Mouse (Mus musculus) hindbrain, embryonic 13.5 days (tissue): Measurements from ENCODE around the gene Retsat. TPM values are rescaled to one million over a fixed set of nuclear protein-coding genes. Genes with fewer than 3 reads are reported as not detected.

Experiments
- ATAC-seq: fragments of 200-750 bp; cut with Nextera tagmentation; 2 replicates; pipeline ENCODE4 v1.8.0; 2017; ENCODE audit warnings: moderate TSS enrichment; ENCODE audit not compliant: low FRiP score
- H3K27ac ChIP-seq: fragments of 300-500 bp; sonication (generic); 2 replicates; pipeline ENCODE4 v1.5.1; 2015; ENCODE audit warnings: inconsistent platforms, mild to moderate bottlenecking, moderate library complexity
- H3K27me3 ChIP-seq: fragments of 300-500 bp; sonication (generic); 2 replicates; pipeline ENCODE4 v1.6.1; 2015; ENCODE audit warnings: mild to moderate bottlenecking, inconsistent platforms
- H3K36me3 ChIP-seq: fragments of 300-500 bp; sonication (generic); 2 replicates; pipeline ENCODE4 v1.6.1; 2015; ENCODE audit warnings: mild to moderate bottlenecking, inconsistent platforms
- H3K4me1 ChIP-seq: fragments of 300-500 bp; sonication (generic); replicated peaks from 2 replicates; pipeline ENCODE4 v1.6.1; 2015; ENCODE audit warnings: inconsistent platforms
- H3K4me2 ChIP-seq: fragments of 300-500 bp; sonication (generic); 2 replicates; pipeline ENCODE4 v1.6.1; 2015; ENCODE audit warnings: inconsistent platforms, mild to moderate bottlenecking, moderate library complexity
- H3K4me3 ChIP-seq: fragments of 300-500 bp; sonication (generic); 2 replicates; pipeline ENCODE4 v1.5.1; 2015; ENCODE audit warnings: mild to moderate bottlenecking, inconsistent platforms
- H3K9ac ChIP-seq: fragments of 300-500 bp; sonication (generic); 2 replicates; pipeline ENCODE4 v1.6.1; 2015; ENCODE audit warnings: mild to moderate bottlenecking, inconsistent platforms
- H3K9me3 ChIP-seq: fragments of 300-500 bp; sonication (generic); 2 replicates; pipeline ENCODE4 v1.6.1; 2016; ENCODE audit warnings: inconsistent platforms
- WGBS: fragments of 180-500 bp; shearing (Covaris S2); methylation state at CpG from one replicate; pipeline ENCODE4 v1.1.7; 2015; 5-methylcytosine and 5-hydroxymethylcytosine counted together
- polyA plus RNA-seq: library from polyadenylated mRNA; unstranded; fragments of >200 nt; fragmentation: Nextera tagmentation; extraction: Ambion mirVana; gene quantifications from 2 replicates; pipeline ENCODE4 v1.2.1, GENCODE M21; 2015

Retsat gene
- polyA plus RNA-seq, result 4.8 and 5.9 TPM in 2 replicates

DNA sequence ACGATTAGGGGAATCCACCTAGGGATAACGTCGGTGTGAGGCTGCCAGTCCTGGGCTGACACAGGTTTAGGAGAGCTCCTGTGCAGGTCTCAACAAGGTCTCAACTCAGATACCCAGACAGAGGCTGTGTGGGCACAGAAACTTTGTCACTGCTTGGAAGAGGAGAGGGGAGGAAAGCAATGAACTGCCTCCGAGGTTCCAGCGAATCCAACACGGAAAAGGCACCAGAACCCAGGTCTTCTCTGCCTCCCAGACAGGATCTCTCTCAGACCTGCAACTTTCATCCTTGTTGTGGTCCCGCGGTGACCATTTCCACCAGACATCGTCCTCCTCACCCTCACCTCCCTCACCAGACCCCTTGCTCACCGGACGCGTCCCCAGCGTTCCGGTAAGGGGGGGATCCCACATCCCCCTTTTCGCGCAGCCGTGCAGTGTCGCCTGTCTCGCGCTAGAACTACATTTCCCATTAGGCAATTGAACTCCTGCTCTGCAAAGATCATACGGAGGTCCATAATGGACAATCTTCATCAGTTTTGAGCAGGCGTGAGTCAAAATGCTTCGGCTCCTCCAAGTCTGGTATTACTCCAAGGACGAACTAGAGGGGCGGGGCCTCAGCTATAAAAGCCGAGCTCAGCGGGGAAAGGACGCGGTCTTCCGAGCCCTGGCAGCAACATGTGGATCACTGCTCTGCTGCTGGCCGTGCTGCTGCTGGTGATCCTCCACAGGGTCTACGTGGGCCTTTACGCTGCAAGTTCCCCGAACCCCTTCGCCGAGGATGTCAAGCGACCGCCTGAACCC is at the start of gene Retsat, which contains the start of gene Elmod3:
TSS of gene Retsat (plus strand) at position 520 of the 798 bp plus-strand sequence.
TSS of gene Elmod3 (minus strand) at position 458 of the 798 bp plus-strand sequence.
- 3% methylated on average over 38 of the region's 38 CpGs for WGBS
- peak within 1 kb of the TSS; percentile 65 for H3K4me3 ChIP-seq
- no peaks in the 10 kb centered on the region for H3K9me3 ChIP-seq
- peak within 1 kb of the TSS; percentile 82 for H3K9ac ChIP-seq
- peak; percentile 95 for ATAC-seq
- no peaks in the 10 kb centered on the region for H3K27me3 ChIP-seq
- peak within 1 kb of the TSS; percentile 62 for H3K27ac ChIP-seq
- H3K4me1 ChIP-seq, result peaks cover 19% of the 10 kb centered on the region
- peak within 1 kb of the TSS; percentile 80 for H3K4me2 ChIP-seq
- H3K36me3 ChIP-seq, result peaks cover 4% of the 10 kb centered on the region; the same call in 1 of the 2 replicates

DNA sequence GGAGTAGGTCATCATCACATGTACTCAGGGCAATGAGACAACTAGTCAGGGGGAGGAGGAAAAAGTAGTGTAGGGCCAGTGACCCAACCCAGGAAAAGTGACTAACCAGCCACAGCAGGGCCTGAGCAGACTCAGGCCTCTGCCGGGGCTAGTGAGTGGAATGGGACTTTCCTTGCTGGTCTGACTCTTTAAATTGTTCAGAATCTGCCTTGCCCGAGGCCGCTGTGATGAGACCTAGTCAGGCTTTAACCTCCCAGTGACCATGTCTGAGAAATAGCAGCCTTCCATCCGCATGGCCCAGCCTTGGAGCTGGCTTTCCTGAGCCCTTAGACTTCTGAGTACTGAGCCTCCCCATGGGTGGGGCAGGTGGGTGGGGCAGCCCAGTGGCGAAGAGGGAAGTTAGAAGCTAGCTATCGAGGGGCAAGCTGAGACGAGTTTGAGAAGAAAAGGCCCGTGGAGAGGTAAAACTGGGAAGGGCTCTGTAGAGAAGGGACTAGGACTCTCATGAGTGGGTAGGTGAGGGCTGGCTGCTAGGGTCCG is 49.2 kb upstream of the Retsat start:
- peaks cover 27% of the 10 kb centered on the region for H3K4me1 ChIP-seq
- H3K4me3 ChIP-seq, result no peak overlapping the region
- no peaks in the 10 kb centered on the region for H3K9me3 ChIP-seq
- no peak overlapping the region for H3K27ac ChIP-seq
- H3K27me3 ChIP-seq, result peaks cover 5% of the 10 kb centered on the region; the same call in 1 of the 2 replicates
- ATAC-seq, result no peak
- H3K9ac ChIP-seq, result no peak overlapping the region
- 72% methylated on average over 9 of the region's 9 CpGs for WGBS
- no peak overlapping the region for H3K4me2 ChIP-seq
- H3K36me3 ChIP-seq, result no peaks in the 10 kb centered on the region

DNA sequence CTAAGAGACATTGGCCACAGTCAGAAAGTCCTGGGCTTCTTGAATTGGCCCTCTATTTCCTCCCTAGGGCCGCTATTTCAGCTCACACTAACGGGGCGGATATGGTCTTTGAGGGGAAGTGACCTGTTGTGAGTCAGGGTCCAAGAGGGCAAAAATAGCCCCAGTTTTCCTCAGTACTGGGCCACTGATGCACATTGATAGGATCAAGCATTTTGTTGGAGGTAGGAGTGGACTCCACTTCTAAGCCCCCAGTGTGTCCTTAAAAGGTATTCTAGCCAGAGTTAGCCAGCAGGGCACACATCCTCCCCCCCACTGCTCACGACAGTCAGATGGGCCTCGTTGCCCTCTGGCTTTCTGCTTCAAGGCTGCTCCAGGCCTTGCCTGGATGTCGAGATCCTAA is 48.2 kb upstream of the Retsat start:
- no peak overlapping the region for H3K27ac ChIP-seq
- no peak overlapping the region for H3K9ac ChIP-seq
- peaks cover 19% of the 10 kb centered on the region for H3K4me1 ChIP-seq
- ATAC-seq, result no peak
- H3K36me3 ChIP-seq, result no peaks in the 10 kb centered on the region
- WGBS, result 68% methylated on average over 6 of the region's 6 CpGs
- H3K4me3 ChIP-seq, result no peak overlapping the region
- H3K4me2 ChIP-seq, result no peak overlapping the region
- H3K27me3 ChIP-seq, result no peaks in the 10 kb centered on the region
- no peaks in the 10 kb centered on the region for H3K9me3 ChIP-seq

DNA sequence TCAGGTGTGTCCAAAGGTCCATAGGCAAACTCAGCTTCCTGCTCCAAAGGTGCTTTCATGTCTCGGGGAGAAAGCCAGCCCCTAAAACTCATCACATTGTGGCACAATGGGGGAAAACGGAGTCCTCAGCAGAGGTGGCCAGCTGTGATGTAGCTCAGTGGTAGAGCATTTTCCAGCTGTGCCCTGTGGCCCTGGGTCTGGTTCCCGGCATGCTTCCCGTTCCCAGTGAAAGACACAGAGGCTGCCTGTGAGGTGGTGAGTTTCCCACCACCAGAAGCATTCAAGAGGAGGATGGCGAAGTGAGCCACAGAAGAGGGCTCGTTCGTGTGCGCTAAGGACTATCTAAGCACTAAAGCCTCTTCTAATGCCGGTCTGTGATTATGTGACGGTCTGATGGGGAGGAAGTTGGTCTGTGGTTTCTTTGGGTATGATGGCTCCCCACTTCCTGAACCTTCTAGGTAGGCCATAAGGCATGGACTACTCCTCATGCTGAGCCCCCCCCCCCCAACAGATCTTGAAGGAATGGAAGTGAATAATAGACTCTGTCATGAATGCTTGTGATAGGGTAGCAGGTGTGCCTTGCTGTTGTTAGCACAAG is 47.7 kb upstream of the Retsat start:
- ATAC-seq, result no peak
- H3K4me2 ChIP-seq, result no peak overlapping the region
- peaks cover 19% of the 10 kb centered on the region for H3K4me1 ChIP-seq
- no peak overlapping the region for H3K9ac ChIP-seq
- WGBS, result 85% methylated on average over 10 of the region's 10 CpGs
- H3K4me3 ChIP-seq, result no peak overlapping the region
- H3K27me3 ChIP-seq, result no peaks in the 10 kb centered on the region
- H3K36me3 ChIP-seq, result no peaks in the 10 kb centered on the region
- no peak overlapping the region for H3K27ac ChIP-seq
- no peaks in the 10 kb centered on the region for H3K9me3 ChIP-seq

DNA sequence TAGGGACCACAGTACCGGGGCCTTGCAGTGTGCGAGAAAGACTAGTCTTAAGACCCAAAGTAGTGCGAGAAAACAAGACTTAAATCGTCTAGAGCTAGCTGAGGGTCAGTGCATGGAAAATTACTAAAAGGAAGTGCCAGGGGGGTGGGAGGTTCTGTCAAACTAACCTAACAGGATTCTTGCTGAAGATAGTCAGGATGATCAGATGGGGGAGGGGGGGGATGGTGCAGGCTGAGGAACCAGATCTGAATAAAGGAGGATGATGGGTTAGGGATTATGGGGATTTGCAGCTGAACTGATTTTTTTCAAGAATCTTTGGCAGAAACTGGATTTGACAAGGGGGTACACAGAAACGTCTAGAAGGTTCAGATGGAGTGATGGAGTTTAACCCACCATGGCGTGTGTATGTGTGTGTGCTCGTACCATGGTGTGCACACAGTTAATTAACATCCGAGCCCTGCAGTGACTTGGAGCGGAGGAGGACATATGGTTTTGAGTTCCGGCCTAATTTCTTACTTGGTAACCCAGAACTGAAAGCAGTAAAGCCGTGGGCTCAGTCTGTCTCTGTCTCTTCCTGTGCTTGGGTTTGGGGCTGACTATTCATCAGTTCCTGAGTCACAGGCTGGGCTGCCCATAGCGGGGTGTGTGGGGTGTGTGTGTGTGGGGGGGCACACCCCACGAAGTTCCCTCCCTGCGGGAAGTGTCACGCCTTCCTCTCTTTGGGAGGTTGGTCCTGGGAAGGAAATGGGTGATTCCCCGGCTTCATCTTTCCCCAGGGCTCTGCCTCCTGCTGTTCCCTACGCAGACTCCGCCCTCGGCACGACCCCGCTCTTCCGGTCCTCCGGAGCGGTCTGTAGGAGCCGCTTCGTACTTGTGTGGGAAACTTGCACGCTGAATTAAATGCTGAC is 45.9 kb upstream of the Retsat start:
- peak overlapping the region; percentile 41 for H3K4me3 ChIP-seq
- H3K36me3 ChIP-seq, result no peaks in the 10 kb centered on the region
- 18% methylated on average over 26 of the region's 27 CpGs for WGBS
- H3K9ac ChIP-seq, result peak overlapping the region; percentile 68
- H3K27me3 ChIP-seq, result no peaks in the 10 kb centered on the region
- ATAC-seq, result peak; percentile 83
- H3K9me3 ChIP-seq, result no peaks in the 10 kb centered on the region
- H3K27ac ChIP-seq, result peak overlapping the region; percentile 79
- peaks cover 19% of the 10 kb centered on the region for H3K4me1 ChIP-seq
- peak overlapping the region; percentile 67 for H3K4me2 ChIP-seq

DNA sequence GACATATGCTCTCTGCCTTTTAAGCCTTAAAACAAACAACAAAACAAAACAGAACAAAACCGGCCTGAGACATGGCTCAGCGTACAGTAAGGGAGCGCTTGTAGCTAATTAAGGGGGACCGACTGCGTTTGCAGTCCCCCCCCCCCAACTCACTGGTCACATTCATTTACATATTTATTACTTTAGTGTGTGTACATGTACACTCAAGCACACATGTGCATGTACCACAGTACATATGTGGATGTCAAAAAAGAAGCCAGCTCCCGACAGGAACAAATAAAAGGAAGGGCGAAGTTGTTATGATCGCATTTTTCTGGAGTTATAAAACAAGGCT is 45.2 kb upstream of the Retsat start:
- WGBS, result 16% methylated on average over 8 of the region's 8 CpGs
- ATAC-seq, result no peak

DNA sequence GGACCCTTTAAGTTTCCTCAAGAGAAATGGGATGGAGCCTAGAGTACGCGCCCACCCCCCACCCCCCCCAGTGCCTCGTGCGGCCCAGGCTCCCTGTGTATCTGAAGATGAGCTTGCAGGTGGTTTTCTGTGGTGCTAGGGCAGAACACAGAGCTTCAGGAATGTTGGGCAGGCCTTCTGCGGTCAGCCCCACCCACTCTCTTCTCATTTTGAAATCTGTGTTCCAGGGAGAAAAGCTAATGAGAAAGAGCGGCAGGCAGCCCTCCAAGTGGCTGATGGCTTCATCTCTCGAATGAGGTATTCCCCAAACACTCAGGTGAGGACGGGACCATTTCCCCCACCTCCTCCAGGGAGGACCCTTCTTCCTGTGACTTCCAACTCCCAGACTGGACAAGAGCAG is 37.5 kb upstream of the Retsat start:
- ATAC-seq, result no peak
- Histone ChIP-seq H3K27me3 (no peaks in the 10 kb centered on the region), H3K36me3 (no peaks in the 10 kb centered on the region), H3K4me3 (no peak overlapping the region), H3K4me1 (peaks cover 3% of the 10 kb centered on the region), H3K27ac (no peak overlapping the region), H3K9me3 (no peaks in the 10 kb centered on the region), H3K4me2 (no peak overlapping the region), H3K9ac (no peak overlapping the region)
- WGBS, result 81% methylated on average over 8 of the region's 8 CpGs

More for the DNA sequence above, 45.2 kb upstream of the Retsat start:
- peak overlapping the region; percentile 68 for H3K9ac ChIP-seq
- peak overlapping the region; percentile 67 for H3K4me2 ChIP-seq
- peaks cover 19% of the 10 kb centered on the region for H3K4me1 ChIP-seq
- H3K27me3 ChIP-seq, result no peaks in the 10 kb centered on the region
- H3K27ac ChIP-seq, result peak overlapping the region; percentile 79
- H3K36me3 ChIP-seq, result no peaks in the 10 kb centered on the region
- H3K4me3 ChIP-seq, result peak overlapping the region; percentile 41
- H3K9me3 ChIP-seq, result no peaks in the 10 kb centered on the region

DNA sequence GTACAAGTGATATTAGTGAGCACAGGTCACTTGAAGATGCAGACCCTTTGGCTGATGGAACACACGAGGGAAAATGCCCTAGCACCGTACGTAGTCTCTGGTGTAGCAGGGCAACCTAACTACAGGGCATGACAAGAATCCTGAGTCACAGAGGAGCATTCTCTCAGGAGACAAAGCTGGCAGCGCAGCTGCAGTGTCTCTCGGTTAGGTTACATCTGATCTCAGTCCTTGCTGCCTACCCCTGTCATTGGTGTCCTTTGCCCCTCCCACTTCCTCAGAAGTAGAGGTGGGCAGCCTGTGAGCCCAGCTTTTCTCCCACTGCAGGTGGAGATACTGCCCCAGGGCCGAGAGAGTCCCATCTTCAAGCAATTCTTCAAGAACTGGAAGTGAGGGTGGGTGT is 35.8 kb upstream of the Retsat start:
- Histone ChIP-seq H3K4me2 (no peak overlapping the region), H3K9ac (no peak overlapping the region), H3K27me3 (no peaks in the 10 kb centered on the region), H3K4me1 (peaks cover 4% of the 10 kb centered on the region), H3K27ac (no peak overlapping the region), H3K4me3 (no peak overlapping the region), H3K9me3 (no peaks in the 10 kb centered on the region), H3K36me3 (no peaks in the 10 kb centered on the region)
- WGBS, result 53% methylated on average over 6 of the region's 6 CpGs
- no peak for ATAC-seq

DNA sequence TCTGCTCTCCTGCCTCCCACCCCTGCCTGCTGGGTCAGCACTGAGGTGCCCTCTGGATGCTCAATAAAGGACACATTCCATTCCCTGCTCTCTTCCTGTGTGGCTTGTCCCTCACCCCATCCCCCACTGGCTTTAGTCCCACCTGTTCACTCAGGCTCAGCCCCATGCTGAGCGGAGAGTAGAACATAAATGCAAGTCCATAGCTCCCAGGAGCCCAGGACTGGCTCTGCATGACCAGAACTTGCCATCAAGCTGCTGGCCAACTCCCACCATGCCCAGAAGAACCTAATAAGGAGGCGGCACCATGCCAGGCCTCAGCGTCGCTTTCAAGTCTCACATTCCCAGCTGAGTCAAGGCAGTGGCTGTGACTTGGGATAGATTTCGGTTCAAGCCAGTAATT is 35.4 kb upstream of the Retsat start:
- Histone ChIP-seq H3K36me3 (peaks cover 2% of the 10 kb centered on the region), H3K4me1 (peaks cover 4% of the 10 kb centered on the region), H3K9ac (no peak overlapping the region), H3K27me3 (no peaks in the 10 kb centered on the region), H3K4me3 (no peak overlapping the region), H3K9me3 (no peaks in the 10 kb centered on the region), H3K4me2 (no peak overlapping the region), H3K27ac (no peak overlapping the region)
- 80% methylated on average over 5 of the region's 5 CpGs for WGBS
- no peak for ATAC-seq

DNA sequence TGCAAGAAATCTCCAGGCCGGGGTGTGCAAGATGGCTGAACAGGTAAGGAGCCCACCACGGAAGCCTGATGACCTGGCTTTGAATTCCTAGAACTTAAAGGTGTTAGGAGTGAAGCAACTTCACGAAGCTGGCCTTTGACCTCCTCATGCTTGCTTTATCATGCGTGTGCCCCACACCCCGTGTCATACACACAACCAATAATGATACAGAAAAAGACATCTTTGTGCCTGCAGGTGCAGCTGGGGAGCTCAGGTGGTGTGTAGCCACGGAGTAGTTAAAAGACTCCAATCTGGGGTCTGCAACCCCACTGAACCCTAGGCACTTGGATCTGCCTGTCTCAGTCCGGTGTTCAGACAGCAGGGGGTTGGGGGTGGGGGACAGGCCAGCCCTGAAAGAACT is 32.8 kb upstream of the Retsat start:
- Histone ChIP-seq H3K9me3 (no peaks in the 10 kb centered on the region), H3K27ac (no peak overlapping the region), H3K9ac (peak overlapping the region; percentile 30; the same call in 1 of the 2 replicates), H3K4me3 (no peak overlapping the region), H3K27me3 (no peaks in the 10 kb centered on the region), H3K36me3 (peaks cover 16% of the 10 kb centered on the region), H3K4me1 (peaks cover 4% of the 10 kb centered on the region), H3K4me2 (no peak overlapping the region)
- 73% methylated on average over 7 of the region's 7 CpGs for WGBS
- ATAC-seq, result peak; percentile 49

DNA sequence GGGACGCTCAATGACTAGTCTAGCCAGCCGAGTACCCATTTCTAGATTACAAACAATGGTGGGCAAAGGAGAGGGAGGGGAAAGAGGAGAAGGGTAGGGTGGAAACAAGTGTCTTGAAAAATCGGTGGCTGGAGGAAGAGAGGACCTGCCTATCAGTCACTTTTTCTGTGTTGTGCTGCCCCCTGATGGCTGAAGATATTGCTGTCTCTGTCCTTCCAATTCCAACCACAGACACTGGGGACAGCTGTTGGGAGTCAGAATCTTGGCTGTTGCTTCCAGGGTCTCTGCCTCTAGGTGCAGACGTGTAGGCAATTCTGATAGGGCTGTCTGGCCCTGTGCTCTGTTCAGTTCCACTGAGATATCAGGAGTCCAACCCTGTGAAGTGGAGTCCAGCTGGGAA is 32.2 kb upstream of the Retsat start:
- H3K4me1 ChIP-seq, result peaks cover 4% of the 10 kb centered on the region

DNA sequence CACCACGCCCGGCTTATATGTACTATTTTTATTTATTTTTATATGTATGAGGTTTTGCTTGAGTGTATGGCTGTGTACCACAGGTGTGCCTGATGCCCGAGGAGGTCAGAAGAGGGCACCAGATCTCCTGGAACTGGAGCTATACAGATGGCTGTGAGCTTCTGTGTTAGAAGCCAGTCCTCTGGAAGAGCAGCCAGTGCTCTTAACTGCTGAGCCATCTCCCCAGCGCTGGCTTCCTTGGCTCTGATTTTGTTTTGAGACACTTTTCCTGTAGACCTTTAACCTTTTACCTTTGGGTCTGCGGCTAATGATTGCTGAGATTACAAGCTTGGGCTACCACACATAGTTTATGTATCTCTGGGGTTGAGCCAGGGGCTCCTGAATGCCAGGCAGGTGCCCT is 30.8 kb upstream of the Retsat start:
- no peak for ATAC-seq
- H3K4me2 ChIP-seq, result no peak overlapping the region
- H3K9me3 ChIP-seq, result no peaks in the 10 kb centered on the region
- 88% methylated on average over 5 of the region's 5 CpGs for WGBS
- no peak overlapping the region for H3K9ac ChIP-seq
- H3K36me3 ChIP-seq, result peaks cover 29% of the 10 kb centered on the region
- peaks cover 4% of the 10 kb centered on the region for H3K4me1 ChIP-seq
- H3K4me3 ChIP-seq, result no peak overlapping the region
- H3K27ac ChIP-seq, result no peak overlapping the region
- no peaks in the 10 kb centered on the region for H3K27me3 ChIP-seq

More for the DNA sequence above, 32.2 kb upstream of the Retsat start:
- peak overlapping the region; percentile 30; the same call in 1 of the 2 replicates for H3K9ac ChIP-seq
- ATAC-seq, result peak; percentile 84
- no peaks in the 10 kb centered on the region for H3K27me3 ChIP-seq
- WGBS, result 8% methylated on average over 4 of the region's 4 CpGs
- peaks cover 21% of the 10 kb centered on the region for H3K36me3 ChIP-seq
- H3K4me3 ChIP-seq, result no peak overlapping the region
- no peaks in the 10 kb centered on the region for H3K9me3 ChIP-seq
- no peak overlapping the region for H3K4me2 ChIP-seq
- no peak overlapping the region for H3K27ac ChIP-seq
